Mouse (Mus musculus): ENCODE measurements around the gene Gm49711.

- TF ChIP-seq CTCF (IDR thresholded peaks at IDR 0.05; ENCODE audit: borderline replicate concordance, extremely low read depth, insufficient read depth, insufficient read length) (no peak), POLR2A (IDR thresholded peaks at IDR 0.05; ENCODE audit: borderline replicate concordance, extremely low read depth, insufficient read depth, insufficient read length, poor library complexity, severe bottlenecking) (no peak)
These were observed 71.7 kb downstream of the Gm49711 start for GRCm38 (mm10) chr16:92129843-92130242.

All from brain, embryonic 14.5 days (tissue).